Mouse (Mus musculus) kidney, postnatal 0 days (tissue): Measurements from ENCODE around the gene Trpv1. TPM values are rescaled to one million over a fixed set of nuclear protein-coding genes. Genes with fewer than 3 reads are reported as not detected.

Source experiments
- ATAC-seq: fragments of 200-750 bp; cut with Nextera tagmentation; replicated peaks from 2 replicates; pipeline ENCODE4 v1.8.0; 2017; ENCODE audit warnings: low read depth, moderate number of reproducible peaks, moderate TSS enrichment, moderate library complexity; ENCODE audit not compliant: low FRiP score
- DNase-seq: peaks from one replicate; pipeline ENCODE4 v3.0.0-alpha.2; 2016; ENCODE audit warnings: low spot score
- H3K27ac ChIP-seq: fragments of 300-500 bp; sonication (generic); 2 replicates; pipeline ENCODE4 v1.5.1; 2014; ENCODE audit warnings: mild to moderate bottlenecking
- H3K27me3 ChIP-seq: fragments of 300-500 bp; sonication (generic); 2 replicates; pipeline ENCODE4 v1.6.1; 2014; ENCODE audit warnings: low read length, mixed read lengths; ENCODE audit not compliant: insufficient read depth
- H3K36me3 ChIP-seq: fragments of 300-500 bp; sonication (generic); 2 replicates; pipeline ENCODE4 v1.6.1; 2014; ENCODE audit warnings: low read length, mixed read lengths; ENCODE audit not compliant: insufficient read depth
- H3K4me1 ChIP-seq: fragments of 300-500 bp; sonication (generic); replicated peaks from 2 replicates; pipeline ENCODE4 v1.6.1; 2014; ENCODE audit warnings: antibody characterized with exemption, low read length, mixed read lengths; ENCODE audit not compliant: insufficient read depth
- H3K4me2 ChIP-seq: fragments of 300-500 bp; sonication (generic); 2 replicates; pipeline ENCODE4 v1.6.1; 2014; ENCODE audit warnings: mild to moderate bottlenecking, low read length, moderate library complexity, mixed read lengths
- H3K4me3 ChIP-seq: fragments of 300-500 bp; sonication (generic); replicated peaks from 2 replicates; pipeline ENCODE4 v1.5.1; 2014; ENCODE audit warnings: low read depth, low read length
- H3K9ac ChIP-seq: fragments of 300-500 bp; sonication (generic); 2 replicates; pipeline ENCODE4 v1.6.1; 2014; ENCODE audit warnings: low read depth, low read length
- H3K9me3 ChIP-seq: fragments of 300-500 bp; sonication (generic); replicated peaks from 2 replicates; pipeline ENCODE4 v1.6.1; 2016; ENCODE audit warnings: low read length, inconsistent platforms, mixed read lengths
- CTCF ChIP-seq: IDR thresholded peaks from 2 replicates; pipeline ENCODE4 v1.5.1; 2016; ENCODE audit warnings: antibody characterized with exemption, low read depth, mild to moderate bottlenecking, moderate library complexity
- WGBS: fragments of 180-500 bp; shearing (Covaris S2); extraction: QIAGEN DNeasy Blood & Tissue Kit; methylation state at CpG from one replicate; pipeline ENCODE4 v1.1.7; 2014; 5-methylcytosine and 5-hydroxymethylcytosine counted together
- polyA plus RNA-seq: library from polyadenylated mRNA; unstranded; fragments of >200 nt; fragmentation: Nextera tagmentation; extraction: Ambion mirVana; gene quantifications from 2 replicates; pipeline ENCODE4 v1.2.1, GENCODE M21; 2015

Gene Trpv1
- polyA plus RNA-seq, 1 experiment from 2014 or later = not detected

DNA sequence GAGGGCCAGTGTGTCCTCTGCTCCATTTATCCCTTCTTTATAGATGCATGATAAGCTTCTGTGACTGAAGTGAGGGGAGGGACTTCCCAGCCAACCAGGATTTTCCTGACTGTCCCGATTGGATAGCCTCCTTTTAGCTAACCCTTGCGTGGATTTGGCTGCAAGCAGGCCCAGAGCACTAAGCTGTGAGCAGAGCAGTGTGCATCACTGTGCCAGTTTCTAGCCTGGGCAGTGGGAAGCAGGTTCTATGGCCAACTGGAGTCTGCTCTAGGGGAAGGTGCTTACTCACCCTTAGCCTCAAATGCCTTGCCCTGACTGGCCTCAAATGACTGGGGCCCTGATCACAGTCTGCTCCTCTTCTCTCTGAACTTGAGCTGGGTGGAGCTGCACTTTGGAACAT lies 40.7 kb downstream of the Trpv1 start:
- H3K27me3 ChIP-seq = no peaks in the 10 kb centered on the region
- no peak for TF ChIP-seq CTCF
- H3K4me3 ChIP-seq = no peak overlapping the region
- no peak for ATAC-seq
- no peak overlapping the region for H3K27ac ChIP-seq
- no peaks in the 10 kb centered on the region for H3K9me3 ChIP-seq
- H3K36me3 ChIP-seq = no peaks in the 10 kb centered on the region
- H3K9ac ChIP-seq = no peak overlapping the region
- 50% methylated on average over 2 of the region's 2 CpGs for WGBS
- no peaks in the 10 kb centered on the region for H3K4me1 ChIP-seq
- DNase-seq = no peak
- H3K4me2 ChIP-seq = no peak overlapping the region

DNA sequence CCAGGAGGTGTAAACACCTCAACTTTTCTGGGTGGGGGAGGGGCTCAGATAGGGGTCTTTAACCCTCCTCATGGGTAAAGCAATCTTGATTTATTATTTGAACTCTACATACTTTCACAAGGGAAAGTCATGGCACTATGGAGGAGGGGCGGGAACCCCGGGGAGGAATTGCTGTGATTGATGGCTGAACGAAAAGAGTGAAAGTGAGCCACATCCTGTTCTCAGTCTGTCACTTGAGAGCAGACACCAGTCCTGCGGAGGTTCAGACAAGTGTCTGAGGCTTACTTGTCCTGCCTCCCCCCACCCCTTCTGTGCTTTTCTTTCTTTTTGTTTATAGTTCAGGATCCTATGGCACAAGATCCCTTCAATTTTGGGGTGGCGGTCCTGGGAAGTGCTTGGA lies 46.6 kb downstream of the Trpv1 start:
- Histone ChIP-seq H3K4me2 (no peak overlapping the region), H3K9me3 (no peaks in the 10 kb centered on the region), H3K36me3 (no peaks in the 10 kb centered on the region), H3K4me1 (no peaks in the 10 kb centered on the region), H3K27ac (no peak overlapping the region), H3K9ac (no peak overlapping the region), H3K27me3 (no peaks in the 10 kb centered on the region), H3K4me3 (no peak overlapping the region)
- DNase-seq = peak; percentile 48
- no peak for ATAC-seq
- 19% methylated on average over 5 of the region's 5 CpGs for WGBS
- no peak for TF ChIP-seq CTCF

DNA sequence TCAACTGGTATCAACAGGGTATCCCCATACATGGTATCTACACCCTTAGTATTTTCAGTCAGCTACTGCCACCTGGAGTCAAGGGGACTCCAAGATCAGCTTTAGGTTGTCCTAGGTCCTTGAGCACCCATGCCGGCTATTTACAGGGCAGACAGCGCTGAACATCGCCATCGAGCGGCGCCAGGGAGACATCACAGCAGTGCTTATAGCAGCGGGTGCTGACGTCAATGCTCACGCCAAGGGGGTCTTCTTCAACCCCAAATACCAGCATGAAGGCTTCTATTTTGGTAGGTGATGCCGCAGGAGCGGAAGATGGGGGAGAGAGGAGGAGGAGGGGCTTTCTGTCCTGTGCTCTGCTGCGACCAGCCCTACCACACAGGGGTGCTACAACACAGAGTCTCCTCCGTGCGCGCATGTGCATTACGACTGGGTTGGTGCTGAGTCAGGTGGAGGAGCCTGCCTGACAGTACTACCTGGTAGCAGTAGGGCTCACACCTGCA lies 47.5 kb downstream of the Trpv1 start:
- peak; percentile 85 for DNase-seq
- H3K4me2 ChIP-seq = peak overlapping the region; percentile 55
- no peaks in the 10 kb centered on the region for H3K4me1 ChIP-seq
- 0 out of 2 replicates have a peak overlapping the region, but pooled peaks have one; percentile 5 for H3K9ac ChIP-seq
- ATAC-seq = peak; percentile 85
- peak; percentile 66 for TF ChIP-seq CTCF
- WGBS = 4% methylated on average over 16 of the region's 16 CpGs
- H3K27ac ChIP-seq = no peak overlapping the region
- no peaks in the 10 kb centered on the region for H3K36me3 ChIP-seq
- H3K4me3 ChIP-seq = peak overlapping the region; percentile 23; the same call in 1 of the 2 replicates
- H3K27me3 ChIP-seq = no peaks in the 10 kb centered on the region
- H3K9me3 ChIP-seq = no peaks in the 10 kb centered on the region

DNA sequence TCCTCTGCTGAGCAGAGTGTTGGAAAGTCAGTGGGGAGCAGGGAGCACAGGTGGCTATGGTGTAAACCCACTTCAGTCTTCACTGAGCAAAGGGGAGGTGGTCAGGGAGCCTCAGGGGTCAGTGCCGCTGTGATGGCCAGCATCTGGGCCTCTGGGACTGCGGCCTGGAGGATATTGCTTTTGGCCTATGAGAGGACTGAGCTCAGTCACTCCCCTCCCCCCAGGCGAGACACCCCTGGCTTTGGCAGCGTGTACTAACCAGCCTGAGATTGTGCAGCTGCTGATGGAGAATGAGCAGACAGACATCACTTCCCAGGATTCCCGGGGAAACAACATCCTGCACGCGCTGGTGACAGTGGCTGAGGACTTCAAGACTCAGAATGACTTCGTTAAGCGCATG lies 49.3 kb downstream of the Trpv1 start:
- Histone ChIP-seq H3K36me3 (no peaks in the 10 kb centered on the region), H3K27ac (no peak overlapping the region), H3K27me3 (no peaks in the 10 kb centered on the region), H3K4me1 (no peaks in the 10 kb centered on the region), H3K4me3 (no peak overlapping the region), H3K9me3 (no peaks in the 10 kb centered on the region), H3K4me2 (no peak overlapping the region), H3K9ac (no peak overlapping the region)
- peak; percentile 25; the same call in 1 of the 2 replicates for ATAC-seq
- WGBS = 23% methylated on average over 9 of the region's 9 CpGs
- TF ChIP-seq CTCF = no peak
- peak; percentile 80 for DNase-seq

DNA sequence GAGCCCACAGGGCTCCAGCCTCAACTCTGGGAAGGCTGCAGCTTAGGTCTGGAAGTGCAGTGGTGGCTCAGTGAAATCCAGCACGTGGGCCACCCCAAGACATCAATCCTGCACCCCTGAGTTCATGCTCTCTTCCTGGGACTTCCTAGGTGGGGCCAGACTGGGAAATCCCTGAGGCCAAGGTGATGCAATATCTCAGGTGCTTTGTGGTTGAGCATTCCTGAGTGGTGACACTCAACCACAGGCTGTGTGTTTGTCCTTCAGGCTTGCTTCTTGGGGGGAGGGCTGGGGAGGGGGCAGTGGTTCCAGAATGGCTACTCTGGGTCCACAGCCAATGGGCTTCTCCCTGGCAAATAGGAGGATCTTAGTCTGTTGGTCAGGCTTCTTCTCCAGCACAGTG lies 49.8 kb downstream of the Trpv1 start:
- TF ChIP-seq CTCF = no peak
- Histone ChIP-seq H3K36me3 (no peaks in the 10 kb centered on the region), H3K4me3 (no peak overlapping the region), H3K9ac (no peak overlapping the region), H3K4me1 (no peaks in the 10 kb centered on the region), H3K9me3 (no peaks in the 10 kb centered on the region), H3K27me3 (no peaks in the 10 kb centered on the region), H3K27ac (peak overlapping the region; percentile 5; the same call in 1 of the 2 replicates), H3K4me2 (no peak overlapping the region)
- DNase-seq (no peak), ATAC-seq (no peak)
- 43% methylated on average over 1 of the region's 1 CpGs for WGBS

DNA sequence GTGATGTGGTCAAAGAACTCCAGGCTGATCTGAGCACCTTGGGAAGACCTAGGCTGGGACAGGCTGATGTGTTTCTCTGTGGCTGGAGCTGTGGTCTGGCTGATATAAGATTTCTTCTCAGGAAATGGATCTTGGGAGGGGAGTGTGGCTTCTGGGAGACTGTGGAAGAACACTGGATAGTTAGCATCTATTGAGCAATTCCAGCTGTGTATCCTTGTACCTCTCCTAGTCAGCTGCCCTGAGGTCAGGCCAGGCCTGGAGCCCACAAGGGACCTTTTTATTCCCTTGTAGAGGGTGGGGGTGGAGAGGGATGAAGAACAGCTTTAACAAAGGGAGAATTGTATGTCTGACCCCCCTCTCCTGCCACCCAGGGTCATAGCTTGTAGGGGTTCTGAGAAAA lies 50.3 kb downstream of the Trpv1 start:
- Histone ChIP-seq H3K27me3 (no peaks in the 10 kb centered on the region), H3K27ac (peak overlapping the region; percentile 5; the same call in 1 of the 2 replicates), H3K4me2 (no peak overlapping the region), H3K36me3 (no peaks in the 10 kb centered on the region), H3K4me1 (no peaks in the 10 kb centered on the region), H3K9me3 (no peaks in the 10 kb centered on the region), H3K9ac (no peak overlapping the region), H3K4me3 (no peak overlapping the region)
- no peak for TF ChIP-seq CTCF
- DNase-seq (peak; percentile 54), ATAC-seq (no peak)

DNA sequence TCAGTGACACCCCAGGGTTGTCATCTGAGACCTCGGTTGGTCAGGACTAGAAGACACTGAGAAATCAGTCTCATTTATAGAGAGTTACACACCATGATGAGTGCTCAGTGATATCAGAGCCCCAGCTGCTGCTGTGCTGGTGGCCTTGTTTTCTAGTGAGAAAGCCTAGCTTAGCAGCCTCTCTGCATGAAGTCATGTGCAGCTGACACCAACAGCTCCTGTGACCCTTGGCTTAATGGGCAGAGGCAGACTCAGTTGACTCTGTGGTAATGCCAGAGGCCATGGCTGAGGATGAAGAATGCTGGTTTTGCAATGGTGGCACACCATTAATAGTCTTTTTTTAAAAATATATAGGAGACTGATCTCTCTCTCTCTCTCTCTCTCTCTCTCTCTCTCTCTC lies 55.5 kb downstream of the Trpv1 start:
- no peak for ATAC-seq
- no peak overlapping the region for H3K27ac ChIP-seq
- DNase-seq = no peak
- H3K4me3 ChIP-seq = no peak overlapping the region
- no peaks in the 10 kb centered on the region for H3K27me3 ChIP-seq
- H3K9me3 ChIP-seq = no peaks in the 10 kb centered on the region
- H3K4me1 ChIP-seq = no peaks in the 10 kb centered on the region
- no peak overlapping the region for H3K9ac ChIP-seq
- 74% methylated on average over 1 of the region's 1 CpGs for WGBS
- no peak for TF ChIP-seq CTCF
- no peaks in the 10 kb centered on the region for H3K36me3 ChIP-seq
- H3K4me2 ChIP-seq = no peak overlapping the region
